Mouse (Mus musculus) c-Kit-positive CD71-positive TER-119-negative erythroid progenitor cells, embryonic 14.5 days (primary cell): ENCODE results near the gene Pde5a.

ENCODE experiments used
- DNase-seq: peaks from one replicate; pipeline ENCODE4 v3.0.0-alpha.2; 2013; ENCODE audit warnings: low read depth

Pde5a gene

GRCm38 (mm10) chr3:122728852-122729600, at the start of gene Pde5a:
TSS of gene Pde5a (plus strand) at chr3:122728947.
- no peak for DNase-seq

- no peak for DNase-seq
Measured at GRCm38 (mm10) chr3:122680851-122681250, 47.9 kb upstream of the Pde5a start.

- no peak for DNase-seq
Measured at GRCm38 (mm10) chr3:122682352-122682751, 46.4 kb upstream of the Pde5a start.

GRCm38 (mm10) chr3:122684832-122685231, 43.9 kb upstream of the Pde5a start:
- DNase-seq: no peak

- DNase-seq: no peak
Measured at GRCm38 (mm10) chr3:122693039-122693438, 35.7 kb upstream of the Pde5a start.

- DNase-seq: no peak
Measured at GRCm38 (mm10) chr3:122695870-122696269, 32.9 kb upstream of the Pde5a start.

- DNase-seq: no peak
Measured at GRCm38 (mm10) chr3:122696672-122697071, 32.1 kb upstream of the Pde5a start.

GRCm38 (mm10) chr3:122704209-122704608, 24.5 kb upstream of the Pde5a start:
- DNase-seq: no peak

GRCm38 (mm10) chr3:122705246-122705645, 23.5 kb upstream of the Pde5a start:
- no peak for DNase-seq

- DNase-seq: no peak
Measured at GRCm38 (mm10) chr3:122708485-122708884, 20.3 kb upstream of the Pde5a start.

- no peak for DNase-seq
Measured at GRCm38 (mm10) chr3:122710141-122710540, 18.6 kb upstream of the Pde5a start.

GRCm38 (mm10) chr3:122718631-122719030, 10.1 kb upstream of the Pde5a start:
- no peak for DNase-seq

GRCm38 (mm10) chr3:122721522-122721921, 7.2 kb upstream of the Pde5a start:
- DNase-seq: no peak

- no peak for DNase-seq
Measured at GRCm38 (mm10) chr3:122729601-122729959, 833 bp downstream of the Pde5a start.

- DNase-seq: no peak
Measured at GRCm38 (mm10) chr3:122729960-122730740, 1.4 kb downstream of the Pde5a start.

GRCm38 (mm10) chr3:122730741-122731235, 2.0 kb downstream of the Pde5a start:
- no peak for DNase-seq

GRCm38 (mm10) chr3:122733806-122734205, 5.1 kb downstream of the Pde5a start:
- DNase-seq: no peak

- no peak for DNase-seq
Measured at GRCm38 (mm10) chr3:122734329-122734728, 5.6 kb downstream of the Pde5a start.

GRCm38 (mm10) chr3:122739460-122739859, 10.7 kb downstream of the Pde5a start:
- DNase-seq: no peak

GRCm38 (mm10) chr3:122744265-122744664, 15.5 kb downstream of the Pde5a start:
- DNase-seq: no peak

GRCm38 (mm10) chr3:122747921-122748700, 19.4 kb downstream of the Pde5a start:
- DNase-seq: no peak

- DNase-seq: no peak
Measured at GRCm38 (mm10) chr3:122763240-122763761, 34.6 kb downstream of the Pde5a start.
